Mouse (Mus musculus): ENCODE measurements around the gene Rnf213.

The Rnf213 gene

DNA sequence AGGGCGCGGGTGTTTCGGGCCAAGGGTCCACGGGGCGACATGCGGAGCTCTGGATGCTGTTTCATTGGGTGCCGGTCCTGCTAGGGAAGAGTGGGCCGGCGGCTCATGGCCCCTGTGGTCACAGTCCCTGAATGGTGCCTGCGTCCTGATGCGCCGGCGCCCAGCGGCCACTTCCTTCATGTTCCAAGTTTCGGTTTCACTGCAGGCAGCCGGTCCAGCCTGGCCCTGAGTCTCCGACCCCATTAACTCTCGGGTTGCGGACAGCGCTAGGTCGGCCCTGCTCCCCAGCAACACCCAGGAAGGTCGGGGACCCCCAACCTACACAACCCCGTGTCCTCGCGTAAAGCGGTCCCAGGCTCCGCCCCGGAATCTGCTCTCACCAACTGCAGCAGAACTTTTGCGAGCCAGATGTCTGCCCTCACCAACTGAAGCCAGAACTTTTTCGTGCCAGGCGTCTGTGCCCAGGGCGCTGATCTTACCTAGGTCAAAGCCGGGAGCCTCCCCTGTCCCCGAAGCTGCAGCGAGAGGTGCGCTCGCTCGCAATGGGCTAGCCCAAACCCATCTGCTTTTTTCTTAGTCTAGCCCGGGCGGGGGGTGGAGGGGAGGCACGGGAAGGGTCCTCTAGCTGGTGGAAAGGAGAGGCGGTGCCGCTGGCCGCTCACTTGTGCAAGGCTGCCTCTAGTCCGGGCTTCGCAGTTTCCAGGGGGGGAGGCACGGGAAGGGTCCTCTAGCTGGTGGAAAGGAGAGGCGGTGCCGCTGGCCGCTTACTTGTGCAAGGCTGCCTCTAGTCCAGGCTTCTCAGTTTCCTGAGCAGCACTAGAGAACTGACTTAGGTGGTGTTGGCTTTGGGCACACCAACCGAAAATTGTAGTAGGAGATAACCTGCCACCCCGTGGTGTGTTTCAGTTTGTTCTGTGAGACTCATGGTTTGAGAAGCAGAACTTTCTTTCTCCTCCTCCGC lies 2.3 kb upstream of the Rnf213 start:
- peak; percentile 83 for DNase-seq

- no peak for DNase-seq
Observed at GRCm38 (mm10) chr11:119391386-119392000, 1.4 kb upstream of the Rnf213 start.

- DNase-seq: peak; percentile 89
Observed at GRCm38 (mm10) chr11:119392001-119392614, 792 bp upstream of the Rnf213 start.

GRCm38 (mm10) chr11:119393483-119393804 lies 544 bp downstream of the Rnf213 start:
- no peak for DNase-seq

DNA sequence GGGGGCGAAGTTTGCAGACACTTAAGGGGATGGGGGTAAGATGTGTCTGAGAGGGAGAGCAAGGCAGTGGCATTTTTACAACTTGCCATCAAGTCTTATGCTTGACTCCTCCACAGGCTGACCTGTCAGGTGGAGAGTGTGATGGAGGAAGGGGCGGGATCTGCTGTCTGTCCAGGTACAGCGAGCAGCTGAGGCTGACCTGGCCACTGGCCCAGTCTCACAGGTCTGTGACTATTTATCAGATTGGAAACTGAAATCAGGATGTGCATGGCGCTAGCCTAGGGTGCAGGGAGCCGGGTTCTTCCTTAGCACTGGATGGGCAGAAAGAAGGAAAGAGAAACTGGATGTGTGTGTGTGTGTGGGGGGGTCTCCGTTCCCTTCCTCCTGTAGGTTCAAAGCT lies 1.3 kb downstream of the Rnf213 start:
- peak; percentile 24 for DNase-seq

- no peak for DNase-seq
Observed at GRCm38 (mm10) chr11:119395394-119395793, 2.5 kb downstream of the Rnf213 start.

GRCm38 (mm10) chr11:119395931-119396330 lies 3.0 kb downstream of the Rnf213 start:
- DNase-seq: no peak

- DNase-seq: no peak
Observed at GRCm38 (mm10) chr11:119396461-119396860, 3.6 kb downstream of the Rnf213 start.

- peak; percentile 14 for DNase-seq
Observed at GRCm38 (mm10) chr11:119402501-119403160, 9.7 kb downstream of the Rnf213 start.

DNA sequence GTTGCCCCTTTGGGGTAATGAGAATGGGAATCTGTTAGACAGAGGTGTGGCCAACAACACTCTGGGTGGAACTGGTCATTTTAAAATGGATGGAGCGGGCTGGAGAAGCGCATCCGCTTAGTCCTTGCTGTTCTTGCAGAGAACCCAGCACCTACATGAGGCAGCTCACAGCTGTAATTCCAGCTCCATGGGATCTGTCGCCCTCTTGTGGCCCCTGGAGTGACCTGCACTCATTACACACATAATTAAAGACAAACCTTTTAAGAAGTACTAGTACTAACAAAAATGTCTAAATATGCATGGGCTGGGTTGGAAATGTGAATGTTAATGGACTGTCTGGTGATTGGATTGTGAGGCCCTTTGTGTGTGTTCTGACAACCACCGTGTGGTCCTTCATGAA lies 11.7 kb downstream of the Rnf213 start:
- DNase-seq: peak; percentile 23

GRCm38 (mm10) chr11:119407381-119407780 lies 14.5 kb downstream of the Rnf213 start:
- DNase-seq: peak; percentile 8

- no peak for DNase-seq
Observed at GRCm38 (mm10) chr11:119407977-119408376, 15.1 kb downstream of the Rnf213 start.

DNA sequence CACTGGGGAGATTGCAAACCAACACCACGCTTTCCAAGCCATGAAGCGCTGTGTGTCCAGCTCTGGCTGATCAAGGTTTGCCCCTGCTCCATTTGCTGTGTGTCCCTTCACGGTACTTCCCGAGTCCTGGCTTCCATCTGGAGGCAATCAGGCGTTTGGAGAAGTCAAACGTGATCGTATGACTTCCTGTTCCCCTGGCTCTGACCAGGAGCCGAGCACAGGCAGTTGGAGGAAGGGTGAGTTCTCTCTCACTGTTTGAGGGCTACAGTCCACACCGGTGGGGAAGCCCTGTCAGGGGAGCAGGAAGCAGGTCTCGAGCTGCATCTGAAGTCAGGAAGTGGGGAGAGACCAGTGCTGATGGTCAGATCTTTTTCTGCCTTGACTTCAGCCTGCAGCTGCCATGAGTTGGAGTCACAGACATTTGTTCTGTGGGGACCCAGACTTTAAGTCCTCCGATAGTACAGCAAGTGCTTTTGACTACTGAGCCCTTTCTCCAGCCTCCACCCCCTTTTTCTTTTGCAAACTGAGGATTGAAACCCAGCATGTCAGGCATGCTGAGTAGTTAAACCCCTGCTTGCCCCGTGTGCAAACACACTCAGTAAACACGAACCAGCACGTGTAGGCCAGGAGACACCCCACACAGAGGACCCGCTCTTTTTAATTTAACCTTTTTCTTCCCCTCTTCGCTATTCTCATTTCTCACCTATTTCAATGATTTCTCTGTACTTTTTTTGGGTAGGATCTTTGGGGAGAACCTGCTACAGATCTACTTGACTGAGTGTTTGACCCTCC lies 26.6 kb downstream of the Rnf213 start:
- DNase-seq: no peak

DNA sequence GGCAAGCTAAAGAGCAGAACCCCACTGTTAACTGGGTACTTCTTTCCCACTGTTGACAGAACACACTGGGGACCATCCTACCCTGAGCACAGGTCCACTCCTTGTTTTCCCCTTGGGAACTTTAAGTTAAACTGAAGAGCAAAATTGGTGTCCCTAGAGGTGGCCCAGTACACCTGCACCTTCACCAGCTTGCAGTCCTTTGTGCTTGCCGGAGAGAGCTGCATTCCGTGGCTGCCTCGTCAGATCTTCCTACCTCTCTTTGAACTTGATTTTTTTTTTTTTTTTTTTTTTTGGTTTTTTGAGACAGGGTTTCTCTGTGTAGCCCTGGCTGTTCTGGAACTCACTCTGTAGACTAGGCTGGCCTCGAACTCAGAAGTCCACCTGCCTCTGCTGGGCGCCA lies 27.5 kb downstream of the Rnf213 start:
- DNase-seq: no peak

GRCm38 (mm10) chr11:119427431-119427830 lies 34.5 kb downstream of the Rnf213 start:
- no peak for DNase-seq

DNA sequence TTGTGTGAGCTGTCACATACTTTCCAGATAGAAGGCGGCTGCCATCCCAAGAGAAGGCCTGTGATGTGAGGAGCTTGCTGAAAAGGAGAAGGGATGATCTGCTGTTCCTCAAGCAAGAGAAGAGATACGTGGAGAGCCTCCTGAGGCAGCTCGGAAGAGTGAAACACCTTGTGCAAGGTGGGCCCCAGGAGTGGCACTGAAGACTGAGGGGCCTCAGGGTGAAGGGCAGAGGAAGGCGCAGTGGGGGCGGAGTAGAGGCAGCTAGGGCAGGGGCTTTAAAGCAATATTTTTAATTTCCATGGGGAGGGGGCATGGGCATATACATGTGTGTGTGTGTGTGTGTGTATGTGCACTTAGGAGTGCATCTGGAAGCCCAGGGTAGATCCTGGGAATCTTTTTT lies 35.1 kb downstream of the Rnf213 start:
- no peak for DNase-seq

- peak; percentile 74 for DNase-seq
Observed at GRCm38 (mm10) chr11:119428649-119429136, 35.8 kb downstream of the Rnf213 start.

DNA sequence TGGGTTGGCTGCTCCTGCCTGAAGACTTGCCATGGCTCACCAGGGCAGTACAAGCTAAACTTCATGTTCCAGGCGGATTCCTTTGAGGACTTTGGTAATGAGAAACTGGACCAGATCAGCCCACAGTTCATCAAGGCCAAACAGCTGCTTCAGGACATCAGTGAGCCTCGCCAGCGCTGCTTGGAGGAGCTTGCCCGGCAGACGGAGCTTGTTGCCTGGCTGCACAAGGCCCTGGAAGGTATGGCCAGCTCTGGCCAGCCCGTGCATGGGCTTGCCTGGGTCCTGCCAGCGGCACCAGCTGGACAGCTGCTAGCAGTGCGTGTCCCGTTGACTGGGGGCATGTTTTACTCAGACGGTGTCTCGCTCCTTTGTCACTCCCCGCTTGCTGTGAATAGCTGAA lies 38.6 kb downstream of the Rnf213 start:
- no peak for DNase-seq

GRCm38 (mm10) chr11:119432706-119433105 lies 39.8 kb downstream of the Rnf213 start:
- no peak for DNase-seq

- no peak for DNase-seq
Observed at GRCm38 (mm10) chr11:119434316-119434715, 41.4 kb downstream of the Rnf213 start.

DNA sequence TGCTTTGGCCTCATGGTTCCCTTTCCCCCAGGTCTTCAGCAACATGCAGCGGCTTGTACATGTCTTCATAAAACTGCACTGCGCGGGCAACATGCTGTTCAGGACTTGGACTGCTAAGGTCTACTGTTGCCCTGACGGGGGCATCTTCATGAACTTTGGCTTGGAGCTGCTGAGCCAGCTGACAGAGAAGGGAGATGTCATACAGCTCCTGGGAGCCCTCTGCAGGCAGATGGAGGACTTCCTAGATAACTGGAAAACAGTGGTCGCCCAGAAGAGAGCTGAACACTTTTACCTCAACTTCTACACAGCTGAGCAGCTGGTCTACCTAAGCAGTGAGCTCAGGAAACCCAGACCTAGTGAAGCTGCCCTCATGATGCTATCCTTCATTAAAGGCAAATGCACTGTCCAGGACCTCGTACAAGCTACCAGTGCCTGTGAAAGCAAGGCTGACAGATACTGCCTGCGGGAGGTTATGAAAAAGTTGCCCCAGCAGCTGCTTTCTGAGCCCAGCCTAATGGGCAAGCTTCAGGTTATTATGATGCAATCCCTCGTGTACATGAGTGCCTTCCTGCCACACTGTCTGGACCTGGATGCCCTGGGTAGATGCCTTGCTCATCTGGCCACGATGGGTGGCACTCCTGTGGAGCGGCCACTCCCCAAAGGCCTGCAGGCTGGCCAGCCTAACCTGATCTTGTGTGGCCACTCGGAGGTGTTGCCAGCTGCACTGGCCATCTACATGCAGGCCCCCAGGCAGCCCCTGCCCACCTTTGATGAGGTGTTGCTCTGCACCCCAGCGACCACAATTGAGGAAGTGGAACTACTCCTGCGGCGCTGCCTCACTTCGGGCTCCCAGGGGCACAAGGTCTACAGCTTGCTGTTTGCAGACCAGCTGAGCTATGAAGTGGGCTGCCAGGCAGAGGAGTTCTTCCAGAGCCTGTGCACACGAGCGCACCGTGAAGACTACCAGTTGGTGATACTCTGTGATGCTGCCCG lies 43.3 kb downstream of the Rnf213 start:
- DNase-seq: peak; percentile 52

Measured in kidney, postnatal 14 days (tissue).